Mouse (Mus musculus) CD4-positive, CD25-positive, alpha-beta regulatory T cell, adult 2 months (primary cell): ENCODE measurements around the gene Snap91.

Experiments
- DNase-seq: peaks from one replicate; pipeline ENCODE4 v3.0.0-alpha.2; 2012; ENCODE audit warnings: low read depth, low spot score

Snap91 gene

GRCm38 (mm10) chr9:86814340-86814739 is 66.1 kb downstream of the Snap91 start:
- DNase-seq, result no peak

DNA sequence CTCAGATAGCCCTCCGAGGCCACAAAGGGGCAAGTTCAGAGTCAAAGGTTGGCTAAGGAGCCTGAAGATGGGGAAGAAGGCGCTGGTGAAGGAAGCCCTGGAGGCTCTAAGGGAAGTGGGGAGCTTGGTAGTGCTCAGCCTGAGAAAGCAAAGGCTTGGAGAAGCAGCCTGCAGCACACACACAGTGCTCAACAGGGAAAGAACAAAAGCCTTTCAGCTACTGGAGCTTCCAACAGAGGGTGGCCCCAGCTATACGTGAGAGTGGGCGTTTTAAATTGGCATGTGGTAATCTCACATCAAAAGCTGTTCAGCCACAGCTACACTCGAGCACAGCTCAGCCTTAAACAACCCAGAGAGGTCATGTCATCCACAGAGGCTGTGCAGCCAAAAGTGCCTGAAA is 67.1 kb downstream of the Snap91 start:
- DNase-seq, result no peak

GRCm38 (mm10) chr9:86810696-86811232 is 69.7 kb downstream of the Snap91 start:
- no peak for DNase-seq

DNA sequence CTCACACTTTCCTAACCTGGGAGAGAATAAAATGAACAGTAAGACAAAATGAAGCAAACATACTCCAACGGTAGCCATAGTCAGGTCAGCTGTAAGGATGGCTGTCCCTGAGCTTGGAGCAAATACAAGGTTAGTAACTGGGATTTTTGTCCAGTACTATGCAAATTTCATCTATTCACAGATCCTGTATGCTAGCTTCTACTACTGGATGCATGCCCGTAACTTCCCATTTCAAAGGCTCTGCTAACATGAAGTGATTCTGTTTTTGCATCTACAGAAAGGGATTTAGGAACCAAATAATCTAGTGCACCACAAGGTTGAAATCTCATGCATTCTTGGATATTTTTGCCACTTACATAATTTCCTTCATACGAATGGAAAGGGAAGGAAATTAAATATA is 70.2 kb downstream of the Snap91 start:
- no peak for DNase-seq

GRCm38 (mm10) chr9:86800600-86801163 is 79.8 kb downstream of the Snap91 start:
- DNase-seq, result peak; percentile 36

GRCm38 (mm10) chr9:86799099-86799498 is 81.4 kb downstream of the Snap91 start:
- no peak for DNase-seq

- no peak for DNase-seq
These were observed 81.8 kb downstream of the Snap91 start for GRCm38 (mm10) chr9:86798686-86799085.

DNA sequence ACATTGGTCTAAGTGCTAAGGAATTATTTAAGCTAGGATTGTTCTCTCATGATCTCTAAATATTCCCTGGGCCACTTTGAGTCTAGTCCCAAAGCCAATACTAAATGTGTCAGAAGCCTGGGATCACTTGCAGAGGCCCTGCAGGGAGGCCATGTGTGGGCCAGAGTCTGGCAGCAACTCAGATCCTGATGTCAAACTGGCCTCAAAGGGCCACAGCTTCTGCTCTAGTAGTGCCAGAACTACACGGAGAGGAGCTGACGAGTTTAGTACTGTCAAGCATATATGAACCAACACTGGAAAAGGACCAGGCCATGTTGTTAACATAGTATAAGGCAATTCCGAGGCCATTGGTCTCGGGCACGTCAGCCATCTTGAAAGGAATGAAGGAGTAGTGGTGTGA is 82.3 kb downstream of the Snap91 start:
- no peak for DNase-seq

- no peak for DNase-seq
These were observed 82.9 kb downstream of the Snap91 start for GRCm38 (mm10) chr9:86797553-86797952.

GRCm38 (mm10) chr9:86795236-86795635 is 85.2 kb downstream of the Snap91 start:
- DNase-seq, result no peak

DNA sequence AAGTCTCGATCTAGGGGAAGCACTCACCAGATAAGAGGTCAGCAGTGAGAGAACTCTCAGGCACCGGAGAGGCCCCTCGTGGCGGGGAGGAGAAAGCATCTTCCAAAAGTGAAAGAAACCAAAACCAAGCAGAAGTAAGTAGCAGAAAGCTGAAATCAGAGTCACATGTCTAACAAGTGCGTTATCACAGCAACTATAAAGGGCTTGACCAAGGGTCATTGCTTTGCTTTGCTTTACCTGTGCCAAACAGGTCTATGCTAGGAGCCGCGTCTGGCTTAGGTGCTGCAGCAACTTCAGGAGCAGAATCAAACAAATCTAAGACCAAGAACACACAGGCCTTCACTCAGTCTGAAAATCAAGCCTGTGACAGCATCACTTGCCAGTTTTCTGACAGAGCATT is 88.5 kb downstream of the Snap91 start:
- no peak for DNase-seq

GRCm38 (mm10) chr9:86789186-86789585 is 91.3 kb downstream of the Snap91 start:
- DNase-seq, result no peak

- no peak for DNase-seq
These were observed 97.6 kb downstream of the Snap91 start for GRCm38 (mm10) chr9:86782836-86783235.

DNA sequence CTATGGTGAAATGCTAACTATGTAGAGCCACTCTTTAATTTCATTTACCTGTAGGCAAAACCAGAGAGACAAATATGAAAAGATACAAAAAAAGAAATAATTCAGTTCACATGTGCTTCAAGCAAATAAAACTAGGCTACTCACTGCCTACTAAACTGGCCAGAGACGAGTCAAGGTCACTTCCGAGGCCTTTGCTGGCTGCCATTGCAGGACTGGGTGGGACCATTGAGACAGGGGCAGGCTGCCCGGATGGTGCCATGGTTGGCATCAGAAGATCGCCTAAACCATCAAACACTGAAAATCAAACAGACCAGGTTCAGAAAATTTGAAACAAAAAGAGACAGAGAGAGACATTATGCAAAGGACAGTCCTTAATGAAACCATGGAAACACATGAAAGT is 99.0 kb downstream of the Snap91 start:
- DNase-seq, result no peak

GRCm38 (mm10) chr9:86778212-86778611 is 102.2 kb downstream of the Snap91 start:
- no peak for DNase-seq

DNA sequence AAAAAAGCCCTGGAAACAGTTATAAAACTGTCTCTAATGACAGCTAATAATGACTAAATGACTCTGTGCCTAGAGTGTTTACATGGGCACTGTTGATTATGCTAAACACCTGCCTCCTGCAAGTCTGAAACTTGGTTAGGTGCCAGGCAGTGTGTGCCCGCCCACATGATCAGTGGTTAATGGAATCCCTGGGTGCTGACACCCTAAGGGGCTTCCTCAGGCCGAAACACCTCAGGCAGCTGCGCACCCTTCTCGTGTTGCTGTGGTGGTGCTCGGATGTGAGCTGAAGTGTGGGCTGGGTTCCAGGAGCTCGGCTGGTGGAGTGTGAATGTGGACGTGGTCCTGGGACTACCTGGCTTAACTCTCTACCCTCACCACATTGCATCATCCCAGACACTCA is 103.1 kb downstream of the Snap91 start:
- no peak for DNase-seq

- DNase-seq, result no peak
These were observed 105.1 kb downstream of the Snap91 start for GRCm38 (mm10) chr9:86775374-86775773.

- no peak for DNase-seq
These were observed 106.5 kb downstream of the Snap91 start for GRCm38 (mm10) chr9:86773996-86774395.

DNA sequence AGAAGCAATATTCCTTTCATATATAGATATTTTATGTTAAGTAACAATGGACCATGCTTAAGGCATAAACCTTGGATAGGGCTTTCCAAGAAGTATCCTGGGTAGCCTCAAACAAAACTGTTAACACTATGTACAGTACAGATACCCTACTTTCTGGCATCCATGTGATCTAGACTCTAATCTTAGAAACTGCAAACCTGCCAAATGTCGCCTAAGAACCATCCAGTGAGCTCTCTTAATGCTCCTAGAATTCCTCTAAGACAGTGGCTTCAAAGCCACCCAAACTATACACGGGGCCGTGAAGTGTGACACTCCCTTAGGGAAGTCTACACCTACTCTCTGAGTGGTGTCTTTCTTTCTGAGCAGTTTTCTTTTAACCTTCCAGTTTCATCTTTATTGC is 107.6 kb downstream of the Snap91 start:
- no peak for DNase-seq

DNA sequence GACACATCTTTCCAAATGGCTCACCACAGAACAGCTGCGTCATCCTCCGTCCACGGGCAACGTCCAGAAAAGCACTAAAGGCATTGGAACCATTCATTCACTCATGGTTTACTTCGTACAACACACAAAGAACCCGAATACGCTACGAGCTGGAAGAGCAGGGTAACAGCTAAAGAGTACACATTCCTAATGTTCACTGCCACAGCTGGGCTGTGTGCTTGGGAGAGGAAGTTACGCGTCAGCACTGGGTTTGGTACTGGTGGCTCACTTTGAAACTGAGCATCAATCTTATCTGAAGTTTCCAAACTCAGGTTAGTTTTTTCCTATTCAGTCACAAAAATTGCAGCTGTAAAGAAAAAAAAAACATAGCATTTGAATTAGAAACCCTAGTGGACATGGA is 113.5 kb downstream of the Snap91 start:
- no peak for DNase-seq

GRCm38 (mm10) chr9:86764002-86764401 is 116.5 kb downstream of the Snap91 start:
- no peak for DNase-seq

DNA sequence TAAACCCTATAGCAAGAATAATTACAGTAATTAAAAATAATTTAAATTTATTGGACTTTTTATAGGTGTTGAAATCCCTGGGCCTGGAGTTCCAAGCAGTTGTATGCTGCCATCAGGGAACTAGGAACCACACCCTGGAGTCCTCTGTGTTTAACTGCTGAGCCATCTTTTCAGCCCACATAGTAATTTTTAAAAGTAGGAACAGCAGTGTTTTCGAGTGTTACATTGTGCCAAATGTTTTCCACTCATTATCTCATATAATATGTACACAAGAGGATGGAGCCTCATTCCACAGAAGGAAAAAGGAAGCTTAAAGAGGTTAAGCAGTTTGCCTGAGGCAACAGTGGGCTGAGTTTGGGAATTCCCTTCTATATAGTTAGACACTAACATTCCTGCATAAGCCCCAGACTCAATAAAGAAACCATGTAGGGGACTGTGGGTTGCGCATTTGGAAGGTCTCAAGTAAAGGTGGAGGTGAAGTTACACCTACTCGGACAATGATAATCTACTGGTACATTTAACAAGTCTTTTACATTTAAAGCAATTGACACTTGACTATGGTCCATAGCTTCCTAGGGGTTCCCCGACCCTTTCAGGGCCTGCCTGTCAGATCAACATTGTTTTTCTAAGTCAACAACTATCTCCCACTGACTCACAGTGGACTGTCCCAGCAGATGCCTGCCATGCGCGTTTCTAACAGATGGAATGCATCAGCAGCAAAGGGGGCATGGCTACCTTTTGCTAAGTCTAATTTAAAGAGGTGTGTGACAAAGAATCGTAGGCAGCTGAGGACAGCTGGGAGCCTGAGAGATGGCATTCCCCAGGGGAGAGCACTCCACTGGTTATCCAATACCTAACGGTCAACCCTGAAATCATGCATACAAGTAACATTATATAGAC is 117.7 kb downstream of the Snap91 start:
- DNase-seq, result no peak
